Mouse (Mus musculus): Measurements from ENCODE around the gene Nyap2.

Gene Nyap2

DNA sequence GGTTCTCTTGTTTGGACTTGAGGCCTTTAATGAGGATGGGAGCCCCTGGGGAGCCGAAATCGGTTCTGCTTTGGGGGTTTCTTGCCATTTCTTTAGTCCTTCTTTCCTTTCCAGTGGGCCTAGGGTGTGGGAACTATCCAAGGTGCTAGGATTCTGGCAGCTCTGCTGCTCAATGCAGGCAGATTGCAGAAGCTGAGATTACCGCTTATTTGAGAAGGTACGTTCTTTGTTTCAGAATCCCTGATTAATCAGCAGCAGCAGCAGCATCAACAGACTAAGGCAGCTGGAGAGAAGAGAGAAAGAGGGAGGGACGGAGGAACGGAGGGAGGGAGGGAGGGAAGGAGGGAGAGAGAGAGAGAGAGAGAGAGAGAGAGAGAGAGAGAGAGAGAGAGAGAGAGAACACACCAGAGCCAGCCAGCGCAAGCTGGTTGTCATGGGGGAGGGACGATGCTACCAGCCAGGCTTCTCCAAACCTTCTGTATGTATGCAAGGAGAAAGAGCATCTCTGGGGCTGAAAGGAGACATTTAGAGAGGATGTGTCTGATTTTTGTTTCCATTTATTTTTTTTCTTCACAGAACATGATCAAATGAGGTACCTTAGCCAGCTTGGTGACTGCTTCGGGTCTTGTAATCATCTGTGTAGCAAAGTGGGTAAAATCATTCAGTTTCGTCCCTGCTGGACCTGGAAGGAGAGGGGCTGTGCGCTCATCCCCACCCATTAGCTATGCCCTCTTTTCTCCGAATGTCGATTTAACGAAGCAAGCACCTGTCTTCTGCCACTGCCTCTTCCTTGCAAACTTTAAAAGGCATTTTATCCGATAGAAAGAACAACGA, at the start of gene Nyap2:
Gene Nyap2 (plus strand): TSS at position 120 of the 834 bp plus-strand sequence.
- DNase-seq (ENCODE audit: low read depth, low spot score): peak; percentile 82

DNA sequence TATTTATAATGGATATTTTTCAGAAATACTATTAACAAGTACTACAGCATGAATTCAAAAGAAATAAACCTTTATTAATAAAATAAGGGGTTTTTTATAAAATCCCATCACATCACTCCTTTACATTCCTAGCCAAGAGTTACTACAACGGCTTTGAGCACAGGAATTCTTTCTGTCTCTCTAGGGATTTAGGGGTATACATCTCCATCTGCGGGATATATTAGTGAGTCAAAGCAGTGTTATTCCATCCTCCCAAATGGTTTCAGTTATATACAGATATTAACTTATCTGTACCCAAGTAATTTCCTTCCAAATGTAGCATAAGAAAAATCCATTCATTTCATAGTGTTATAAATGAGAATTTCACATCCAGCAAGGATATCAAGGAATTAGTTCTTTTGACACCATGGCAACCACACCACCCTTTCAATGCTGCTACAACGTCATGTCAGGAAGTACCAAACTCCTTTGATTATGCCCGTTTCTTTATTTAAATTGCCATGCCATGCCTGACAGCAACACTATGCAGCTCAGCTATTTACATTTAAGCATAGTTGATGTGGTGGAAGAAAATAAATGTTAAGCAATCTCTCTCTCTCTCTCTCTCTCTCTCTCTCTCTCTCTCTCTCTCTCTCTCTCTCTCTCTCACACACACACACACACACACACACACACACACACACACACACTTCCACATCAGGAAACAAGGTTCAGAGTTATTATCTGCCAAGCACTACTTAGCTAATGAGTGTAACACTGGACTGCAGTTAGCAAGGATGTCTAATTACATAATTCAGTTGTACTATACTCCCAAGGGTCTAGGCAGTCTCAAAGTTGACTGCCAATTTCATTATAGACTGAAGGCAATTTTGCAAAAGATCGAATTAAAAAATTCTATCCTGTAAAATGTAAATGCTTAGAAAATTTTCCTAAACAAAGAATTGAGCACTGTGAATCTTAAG, 33.6 kb upstream of the Nyap2 start:
- DNase-seq (ENCODE audit: low read depth, low spot score): no peak

DNA sequence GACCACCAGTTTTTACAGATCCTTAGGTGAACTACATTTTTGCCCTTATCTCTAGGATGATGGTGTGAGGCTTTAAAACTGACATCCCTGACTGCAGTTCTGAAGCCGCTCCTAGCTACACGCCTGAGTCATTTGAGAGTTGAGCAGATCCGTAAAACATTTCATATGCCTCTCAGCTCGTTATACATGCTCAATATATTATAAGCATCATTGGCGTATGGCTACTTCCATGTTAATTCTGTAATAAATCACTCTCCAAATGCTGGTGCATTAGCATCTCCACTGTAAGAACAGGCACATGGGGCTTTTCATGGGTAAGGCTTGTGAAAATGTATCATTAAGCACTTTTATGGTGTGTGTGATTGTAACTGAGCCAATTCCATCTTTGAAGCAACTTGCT, 18.4 kb upstream of the Nyap2 start:
- DNase-seq (ENCODE audit: low read depth, low spot score): no peak

DNA sequence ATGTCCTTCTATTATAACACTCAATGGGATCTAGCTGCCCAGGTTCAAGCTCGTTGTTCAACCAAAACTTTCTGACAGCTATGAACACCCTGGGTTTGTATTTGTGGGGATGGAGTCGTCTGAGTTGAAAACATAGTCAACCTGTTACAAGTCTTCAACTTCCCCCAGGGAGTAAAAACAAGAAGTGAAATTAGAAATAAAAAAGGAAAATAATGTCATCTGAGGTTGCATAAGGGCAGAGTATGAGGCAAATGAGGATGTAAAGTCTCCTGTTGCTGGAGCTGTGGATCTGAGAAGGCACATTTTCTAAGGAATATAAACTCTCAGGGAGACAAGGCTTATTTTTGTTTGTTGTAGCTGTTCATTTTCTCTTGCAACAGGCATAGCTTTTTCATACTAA, 17.9 kb upstream of the Nyap2 start:
- no peak for DNase-seq (ENCODE audit: low read depth, low spot score)

DNA sequence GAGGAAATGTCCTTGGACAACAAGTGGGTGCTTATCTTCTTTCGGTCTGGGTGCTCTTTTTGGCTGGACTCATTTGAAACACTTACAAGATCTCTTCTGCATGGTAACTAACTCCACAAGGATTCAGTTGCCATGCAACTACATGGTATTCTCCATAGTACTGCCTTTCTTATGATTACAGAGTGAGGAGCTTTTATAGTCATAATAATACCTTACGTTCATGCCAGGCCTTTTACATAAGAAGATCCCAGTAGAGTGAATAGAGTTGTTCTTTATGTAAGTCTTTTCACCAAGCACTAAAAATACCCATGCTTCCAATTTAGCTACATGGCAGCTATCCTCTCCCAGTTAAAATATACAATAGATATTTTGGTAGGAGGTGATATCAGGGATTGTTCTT, 13.9 kb upstream of the Nyap2 start:
- peak; percentile 69 for DNase-seq (ENCODE audit: low read depth, low spot score)

DNA sequence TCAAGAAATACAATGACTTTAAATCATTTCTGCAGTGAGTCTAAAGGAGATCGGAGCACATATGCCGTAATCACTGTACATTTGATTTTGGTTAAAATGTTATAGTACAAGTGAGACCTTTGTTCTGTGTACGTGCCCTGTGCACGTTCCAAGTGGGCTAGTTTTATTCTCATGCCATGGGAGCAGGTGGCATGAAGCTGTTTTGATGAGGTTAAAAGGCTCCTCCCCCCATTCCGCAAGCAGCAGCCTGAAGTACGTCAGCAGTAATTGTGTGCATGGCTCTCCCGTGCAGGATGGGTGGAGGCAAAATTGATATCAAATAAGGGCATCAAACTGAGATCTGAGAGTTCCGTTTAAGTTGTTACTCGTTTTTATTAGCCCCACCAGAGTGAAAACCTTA, 491 bp upstream of the Nyap2 start:
- DNase-seq (ENCODE audit: low read depth, low spot score): peak; percentile 78

DNA sequence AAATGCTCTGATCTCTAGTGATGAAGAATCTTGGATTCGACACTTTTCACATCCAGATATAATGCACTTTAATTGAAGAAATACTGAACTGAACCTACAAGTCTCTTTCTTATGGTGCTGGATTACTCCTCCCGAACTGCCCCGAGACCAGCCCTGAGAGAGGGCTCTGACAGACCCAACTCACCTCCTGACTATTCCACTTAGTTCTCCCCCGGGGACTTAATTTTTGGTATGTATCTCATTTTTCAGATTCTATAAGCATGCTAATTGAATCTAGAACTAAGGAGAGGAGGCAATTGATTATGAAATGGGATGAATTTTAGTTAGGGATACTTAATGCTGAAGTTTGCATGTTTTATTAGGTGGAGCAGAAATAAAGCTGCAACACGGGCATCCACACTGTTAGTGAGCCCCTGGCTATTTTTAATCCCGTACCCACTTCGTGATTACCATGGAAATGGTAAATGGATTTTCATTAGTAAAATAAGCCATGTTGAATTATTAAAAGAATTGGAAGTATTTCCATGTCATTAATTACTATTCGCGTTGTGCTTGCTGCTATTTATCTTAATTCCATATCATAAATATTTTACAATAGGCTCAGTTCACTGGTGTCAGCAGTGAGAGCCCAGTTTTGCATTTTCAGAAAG, 1.0 kb downstream of the Nyap2 start:
- DNase-seq (ENCODE audit: low read depth, low spot score): no peak

DNA sequence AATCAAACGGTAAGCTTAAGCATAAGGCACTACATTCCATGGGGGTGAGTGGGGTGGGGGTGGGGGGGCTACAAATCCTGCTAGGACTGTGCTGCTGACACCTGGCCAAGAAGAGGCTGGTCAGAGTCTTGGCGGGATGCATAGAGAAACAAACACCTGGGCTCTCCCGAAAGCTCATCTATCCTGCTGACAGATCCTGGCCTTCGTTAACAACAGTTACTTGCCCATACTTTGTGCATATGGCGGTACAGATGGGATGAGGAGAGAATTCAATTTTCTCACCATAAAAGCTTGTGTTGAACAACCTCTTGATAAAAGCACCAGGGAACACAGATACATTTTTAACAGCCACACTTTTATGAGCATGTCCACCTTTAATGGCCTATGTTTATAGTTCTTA, 10.7 kb downstream of the Nyap2 start:
- DNase-seq (ENCODE audit: low read depth, low spot score): no peak

DNA sequence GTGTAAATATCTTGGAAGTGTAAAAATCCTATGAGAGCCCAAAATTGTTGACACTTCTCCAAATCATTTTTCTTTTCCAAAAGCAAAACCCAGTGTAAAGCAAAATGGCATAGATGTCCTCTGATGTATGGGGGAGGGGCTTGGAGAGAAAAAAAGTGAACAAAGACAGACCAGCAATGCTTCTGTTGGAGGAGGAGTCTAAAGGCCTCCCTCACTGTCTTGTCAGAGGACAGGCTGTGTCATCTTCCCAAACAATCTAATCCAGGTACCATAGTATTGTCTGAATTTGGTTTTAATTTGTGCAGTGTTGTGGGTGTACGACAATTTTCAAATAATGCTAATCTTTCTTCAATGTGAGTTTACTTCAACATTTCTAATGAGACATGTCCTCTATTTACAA, 13.7 kb downstream of the Nyap2 start:
- DNase-seq (ENCODE audit: low read depth, low spot score): no peak

DNA sequence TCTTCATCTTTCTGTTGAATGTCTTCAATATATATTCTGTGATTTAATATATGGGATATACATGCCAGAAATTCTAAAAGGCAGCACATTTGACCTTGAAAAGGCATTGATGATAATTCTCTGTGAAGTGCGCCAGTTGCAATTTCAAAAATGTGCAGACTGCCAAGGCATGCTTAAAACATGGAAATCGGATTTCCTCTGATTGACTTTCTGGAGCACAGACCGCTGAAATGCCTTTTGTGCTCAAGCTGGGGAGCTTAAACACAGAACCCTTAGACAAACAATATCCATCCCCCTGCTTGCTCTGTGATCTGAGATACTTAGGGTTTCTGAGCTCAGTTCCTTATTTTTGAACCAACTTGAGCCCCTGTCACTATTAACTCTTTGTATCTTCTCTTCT, 14.2 kb downstream of the Nyap2 start:
- no peak for DNase-seq (ENCODE audit: low read depth, low spot score)

DNA sequence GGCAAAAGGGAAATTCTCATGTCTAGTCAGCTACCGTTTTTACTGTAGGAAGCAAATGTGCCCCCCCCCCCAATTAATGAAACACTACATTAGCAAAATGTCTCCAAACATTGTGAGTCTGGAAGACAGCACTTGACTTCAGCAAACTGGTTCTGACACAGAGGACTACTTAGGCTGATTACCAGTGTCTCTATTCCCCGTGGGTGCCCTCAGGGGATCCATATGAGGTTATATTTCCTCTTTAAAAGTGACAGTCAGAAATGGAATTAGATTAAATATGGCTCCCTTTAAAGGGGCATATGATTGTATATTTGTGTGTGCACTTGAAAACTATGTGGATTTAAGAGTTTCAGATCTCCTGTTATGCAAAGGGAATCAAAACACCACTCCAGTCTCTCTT, 15.3 kb downstream of the Nyap2 start:
- DNase-seq (ENCODE audit: low read depth, low spot score): no peak

DNA sequence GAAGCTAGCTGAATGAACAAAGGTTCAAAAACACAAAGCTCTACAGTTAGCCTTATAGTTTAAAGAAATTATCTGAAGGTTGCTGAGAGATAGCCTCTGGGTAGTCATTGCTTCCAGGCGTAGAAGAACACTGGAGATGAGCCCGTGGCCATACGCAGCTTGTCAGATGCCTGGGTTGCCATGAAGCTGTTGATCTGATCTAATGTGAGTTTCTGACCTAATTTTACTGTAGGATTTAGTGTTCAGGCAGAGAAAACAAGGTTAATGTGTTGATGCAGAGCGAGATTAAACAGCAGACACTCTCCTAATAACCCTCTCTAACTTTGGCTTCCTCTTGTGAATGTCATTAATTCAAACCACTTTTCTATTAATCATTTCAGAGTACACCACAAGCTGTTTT, 16.1 kb downstream of the Nyap2 start:
- no peak for DNase-seq (ENCODE audit: low read depth, low spot score)

DNA sequence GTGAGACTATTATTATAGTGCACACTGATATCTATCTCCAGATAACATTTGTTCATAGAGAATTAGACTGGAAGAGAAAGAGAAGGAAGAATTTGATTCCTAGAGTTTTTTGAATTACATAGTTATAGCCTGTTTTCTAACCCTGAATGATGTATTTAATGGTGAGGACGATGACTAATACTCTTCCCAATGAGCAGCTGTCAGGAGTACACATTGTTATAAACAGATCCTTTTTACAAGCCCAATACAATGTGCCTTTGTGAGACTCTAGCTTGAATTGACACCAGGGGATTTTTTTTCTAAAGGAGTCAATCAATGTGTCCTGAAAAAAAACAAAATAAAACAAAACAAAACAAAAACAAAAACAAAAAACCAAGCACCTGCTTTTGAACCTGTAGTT, 22.2 kb downstream of the Nyap2 start:
- DNase-seq (ENCODE audit: low read depth, low spot score): no peak

DNA sequence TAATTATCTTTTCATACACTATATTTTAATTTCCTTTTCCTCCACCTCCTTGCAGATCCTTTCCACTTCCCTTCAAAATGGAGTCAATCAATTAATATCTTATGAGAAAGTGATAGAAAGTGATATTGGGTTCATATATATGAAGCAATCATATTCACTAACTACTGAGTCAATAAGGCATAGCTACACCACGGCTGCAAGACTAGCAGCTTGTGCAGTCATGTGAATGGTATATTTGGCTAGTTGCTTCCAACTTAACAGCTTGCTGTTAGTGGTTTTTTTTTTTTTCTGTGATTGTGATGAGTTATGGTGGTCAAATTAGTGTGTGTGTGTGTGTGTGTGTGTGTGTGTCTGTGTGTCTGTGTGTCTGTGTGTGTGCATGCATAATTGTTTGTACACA, 25.0 kb downstream of the Nyap2 start:
- no peak for DNase-seq (ENCODE audit: low read depth, low spot score)

DNA sequence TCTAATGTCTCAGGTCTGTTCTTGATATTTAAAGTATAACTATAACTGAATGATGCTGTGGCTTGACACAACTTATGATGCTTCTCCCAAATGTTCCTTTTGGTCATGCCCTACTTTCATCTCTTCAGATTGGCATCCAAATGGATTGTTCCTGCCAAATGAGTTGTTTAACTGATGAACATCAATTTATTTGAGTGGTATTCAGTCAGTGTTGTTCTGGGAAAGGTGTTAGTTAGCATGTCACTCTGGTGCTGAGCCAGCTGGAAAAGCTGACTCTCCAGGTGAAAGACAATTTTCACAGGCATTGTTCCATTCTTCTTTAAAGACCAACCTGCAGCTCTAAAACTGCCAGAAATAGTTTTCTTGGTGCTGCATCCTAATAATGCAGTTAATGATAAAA, 43.0 kb downstream of the Nyap2 start:
- no peak for DNase-seq (ENCODE audit: low read depth, low spot score)

DNA sequence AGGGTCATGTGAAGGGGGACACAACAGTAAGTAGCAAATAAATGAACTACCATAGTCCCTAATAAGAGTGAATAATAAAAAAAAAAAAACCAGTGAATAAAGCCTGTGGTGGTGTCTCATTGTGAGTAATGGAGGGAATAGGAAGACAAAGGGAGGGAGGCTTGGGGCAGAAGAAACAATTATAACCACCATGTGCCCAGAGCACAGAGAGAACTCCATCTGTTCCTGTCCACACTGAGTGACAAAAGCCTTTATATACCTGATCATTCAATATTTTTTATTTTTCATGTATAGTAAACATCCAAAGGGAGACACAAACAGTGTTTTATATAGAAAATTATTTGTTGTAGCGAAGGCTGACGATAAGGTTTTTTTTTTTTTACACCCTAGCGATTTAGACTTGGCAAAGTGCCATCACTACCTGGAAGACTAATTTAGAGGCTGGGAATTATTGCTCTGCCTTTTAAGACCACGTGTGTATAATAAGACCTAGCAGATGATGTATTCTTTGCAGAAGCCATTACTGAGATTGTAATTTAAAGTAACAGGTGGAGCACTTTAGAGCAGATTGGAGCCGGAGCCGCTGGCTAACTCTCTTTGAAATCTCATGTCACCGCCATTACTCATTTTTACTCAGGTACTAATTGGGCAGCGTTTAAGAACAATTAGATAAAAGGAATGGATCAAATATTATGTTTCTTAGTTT, 55.4 kb downstream of the Nyap2 start:
- no peak for DNase-seq (ENCODE audit: low read depth, low spot score)

DNA sequence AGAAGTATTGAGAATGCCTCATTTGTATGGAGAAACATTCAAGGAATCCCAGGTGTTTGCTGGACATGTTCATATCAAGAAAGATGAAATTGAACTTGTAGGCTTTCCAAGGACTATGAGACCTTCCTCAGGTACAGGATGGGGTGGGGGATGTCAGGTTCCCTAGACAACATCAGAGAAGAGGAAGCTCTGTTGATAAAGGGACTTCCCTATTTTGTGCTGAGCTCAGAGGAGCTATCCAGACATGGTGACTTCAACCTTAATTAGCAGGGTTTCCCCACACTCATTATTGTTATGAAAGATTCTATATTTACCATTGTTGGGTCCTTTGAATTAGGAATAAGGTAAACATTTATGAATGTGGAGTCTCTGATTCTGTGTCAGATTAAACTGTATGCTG, 67.1 kb downstream of the Nyap2 start:
- no peak for DNase-seq (ENCODE audit: low read depth, low spot score)

DNA sequence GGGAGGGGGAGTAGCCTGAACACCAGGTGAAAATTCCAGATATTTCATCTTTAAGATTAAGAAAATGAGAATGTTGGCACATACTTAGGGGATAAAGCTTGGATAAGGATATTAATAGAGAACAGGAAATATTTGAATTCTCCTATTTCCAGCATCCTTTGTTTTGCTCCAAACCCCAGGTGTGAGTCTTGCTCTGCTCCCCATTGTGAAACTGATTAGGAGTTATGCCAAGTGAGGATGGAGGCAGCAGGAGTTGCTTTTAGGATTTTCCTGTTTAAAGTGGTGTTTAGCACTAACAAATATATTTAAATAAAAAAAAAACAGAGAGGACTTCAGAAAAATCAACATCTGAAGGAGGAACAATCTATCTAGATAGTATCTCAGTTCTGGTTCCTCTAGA, 68.8 kb downstream of the Nyap2 start:
- DNase-seq (ENCODE audit: low read depth, low spot score): no peak

DNA sequence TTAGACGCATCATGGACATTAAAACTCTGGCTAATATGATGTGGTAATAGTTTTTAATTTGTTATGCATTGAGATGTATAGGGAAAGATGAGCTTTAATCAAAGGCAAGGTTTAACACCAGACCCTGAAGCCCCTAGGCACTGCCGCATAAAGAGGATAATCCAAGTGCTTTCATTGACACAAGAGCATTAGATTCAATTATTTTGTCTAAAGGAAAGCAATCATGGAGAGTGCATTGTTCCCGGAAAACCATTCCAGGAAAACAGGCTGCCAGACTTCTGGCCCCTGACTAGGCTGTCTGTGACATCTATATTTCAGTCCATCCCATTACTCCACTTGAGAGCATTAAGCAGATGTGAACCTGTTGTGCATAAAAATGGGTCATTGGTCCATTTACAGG, 92.5 kb downstream of the Nyap2 start:
- DNase-seq (ENCODE audit: low read depth, low spot score): no peak

DNA sequence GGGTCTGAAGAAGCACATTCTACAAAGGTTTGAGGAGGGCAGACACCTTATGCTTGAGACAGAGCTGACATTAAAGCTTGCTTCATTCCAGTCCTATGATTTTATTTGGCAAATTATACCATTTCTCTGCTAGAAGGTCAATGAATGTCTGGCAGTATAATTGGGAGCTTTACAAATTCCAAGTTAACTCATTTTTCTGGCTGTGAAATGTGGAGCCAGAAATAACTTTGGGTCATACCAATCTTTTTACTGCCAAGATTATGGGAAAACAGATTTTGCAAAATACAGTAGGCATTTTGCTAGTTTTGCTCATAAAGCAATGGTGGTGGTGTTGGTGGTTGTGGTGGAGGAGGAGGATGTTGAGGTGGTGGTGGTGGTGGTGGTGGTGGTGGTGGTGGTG, 96.0 kb downstream of the Nyap2 start:
- DNase-seq (ENCODE audit: low read depth, low spot score): peak; percentile 46

DNA sequence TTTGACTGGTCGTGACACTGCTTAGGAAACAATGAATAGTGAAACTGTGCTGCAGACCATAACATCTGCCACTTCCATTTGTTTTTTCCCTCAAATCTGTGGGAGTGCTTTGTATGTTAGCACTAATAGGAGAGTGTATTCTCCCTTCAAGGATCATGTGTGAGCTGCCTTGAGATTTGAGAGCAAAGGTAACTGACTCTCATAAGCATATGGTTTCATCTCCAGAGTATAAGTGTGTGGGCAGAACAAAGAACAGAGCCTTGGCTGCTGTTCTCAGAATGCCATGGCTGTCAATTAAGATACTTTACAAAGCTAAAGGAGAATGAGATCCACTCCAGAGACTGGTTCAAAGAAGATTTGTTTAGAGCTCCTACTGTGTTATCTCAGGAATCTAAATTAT, 96.6 kb downstream of the Nyap2 start:
- peak; percentile 31 for DNase-seq (ENCODE audit: low read depth, low spot score)

DNA sequence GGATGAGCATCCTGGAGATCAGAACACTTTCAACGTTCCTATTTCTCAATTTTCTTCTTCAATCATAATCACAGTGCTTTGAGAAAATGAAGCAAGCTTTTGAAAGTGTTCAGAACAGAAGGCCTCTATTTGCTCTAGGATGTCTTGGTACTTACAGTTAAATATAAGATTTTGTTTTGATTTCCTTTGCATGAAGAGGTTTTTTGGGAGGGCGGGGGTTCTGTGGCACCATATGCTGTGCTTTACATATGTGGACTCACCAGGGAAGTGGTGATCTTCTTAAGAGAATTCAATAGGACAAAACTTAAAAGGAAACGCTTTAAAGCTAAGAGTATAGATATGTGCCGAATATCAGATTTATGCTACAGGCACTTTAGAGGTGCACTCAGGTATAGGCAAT, 103.0 kb downstream of the Nyap2 start:
- peak; percentile 52 for DNase-seq (ENCODE audit: low read depth, low spot score)

Measured in telencephalon, adult 2 months (tissue).